Mouse (Mus musculus) CH12.LX (cell line): ENCODE measurements around the gene Rpusd3.

ENCODE experiments used
- BHLHE40 ChIP-seq: IDR thresholded peaks from 2 replicates; pipeline ENCODE4 v1.6.1; 2011; ENCODE audit warnings: mild to moderate bottlenecking, low read depth, low read length, improper control_type of control experiment
- CHD2 ChIP-seq: IDR thresholded peaks from 2 replicates; pipeline ENCODE4 v1.6.1; 2011; ENCODE audit warnings: low read length, improper control_type of control experiment
- CTCF ChIP-seq, 2 experiments: IDR thresholded peaks in 1 of 2; conservative IDR thresholded peaks in 1 of 2; 2 replicates each; pipeline ENCODE4 v1.5.1; 2011 to 2012; ENCODE audit warnings: low read depth in 2 of 2, low read length in 2 of 2, improper control_type of control experiment in 1 of 2, inconsistent platforms in 1 of 2, mild to moderate bottlenecking in 1 of 2, moderate library complexity in 1 of 2
- ELF1 ChIP-seq: IDR thresholded peaks from 2 replicates; pipeline ENCODE4 v1.6.1; 2014; ENCODE audit warnings: low read depth, mild to moderate bottlenecking, inconsistent platforms, low read length, improper control_type of control experiment
- EP300 ChIP-seq: IDR thresholded peaks from 2 replicates; pipeline ENCODE4 v1.6.1; 2011; ENCODE audit warnings: low read length, improper control_type of control experiment
- GABPA ChIP-seq: IDR thresholded peaks from 2 replicates; pipeline ENCODE4 v1.6.1; 2012; ENCODE audit warnings: low read depth, low read length, improper control_type of control experiment, inconsistent platforms; ENCODE audit not compliant: insufficient replicate concordance
- MAX ChIP-seq: IDR thresholded peaks from 2 replicates; pipeline ENCODE4 v1.6.1; 2011; ENCODE audit warnings: low read length, improper control_type of control experiment
- MAZ ChIP-seq: IDR thresholded peaks from 2 replicates; pipeline ENCODE4 v1.6.1; 2012; ENCODE audit warnings: low read depth, mild to moderate bottlenecking, inconsistent platforms, low read length, improper control_type of control experiment, moderate library complexity
- MXI1 ChIP-seq: IDR thresholded peaks from 2 replicates; pipeline ENCODE4 v1.6.1; 2011; ENCODE audit warnings: mild to moderate bottlenecking, low read depth, low read length, improper control_type of control experiment
- POLR2A ChIP-seq: IDR thresholded peaks from 2 replicates; pipeline ENCODE4 v1.6.1; 2011; ENCODE audit warnings: low read depth, mild to moderate bottlenecking, improper control_type of control experiment, low read length
- ZKSCAN1 ChIP-seq: IDR thresholded peaks from 2 replicates; pipeline ENCODE4 v1.6.1; 2012; ENCODE audit warnings: low read depth, inconsistent platforms, low read length, improper control_type of control experiment, borderline replicate concordance
- ZNF384 ChIP-seq: IDR thresholded peaks from 2 replicates; pipeline ENCODE4 v1.6.1; 2012; ENCODE audit warnings: low read depth, low read length, improper control_type of control experiment, inconsistent platforms

GRCm38 (mm10) chr6:113426696-113427095 is 7.6 kb upstream of the Rpusd3 start:
- TF ChIP-seq CTCF (conservative IDR thresholded peaks at IDR 0.05 in 1 of 2, IDR thresholded peaks at IDR 0.05 in 1 of 2; ENCODE audit: low read depth in 2 of 2, low read length in 2 of 2): no peak
- no peak for TF ChIP-seq ZKSCAN1
- TF ChIP-seq ELF1: no peak
- TF ChIP-seq BHLHE40: no peak
- no peak for TF ChIP-seq POLR2A
- no peak for TF ChIP-seq EP300
- no peak for TF ChIP-seq MAX
- no peak for TF ChIP-seq GABPA
- TF ChIP-seq MAZ: no peak
- no peak for TF ChIP-seq MXI1
- no peak for TF ChIP-seq CHD2
- TF ChIP-seq ZNF384: no peak
